Mouse (Mus musculus): ENCODE data around the gene Mettl24.

- TF ChIP-seq MAX (IDR thresholded peaks at IDR 0.05; ENCODE audit: low read depth), result no peak
- TF ChIP-seq CEBPB (IDR thresholded peaks at IDR 0.05; ENCODE audit: insufficient read depth, poor library complexity, severe bottlenecking), result peak; percentile 49; the same call in 1 of the 2 replicates
- peak; percentile 22 for TF ChIP-seq TCF3 (IDR thresholded peaks at IDR 0.05; ENCODE audit: insufficient read length, low read depth)
Observed at GRCm38 (mm10) chr10:40726989-40727388, 43.9 kb downstream of the Mettl24 start.

Data from myocyte (in vitro differentiated cells).